10 mouse cellular contexts compared by ENCODE assay signal in genomic region chr13:105153955-105154354, GRCm38 (mm10).
DNase-seq lines count a peak whose midpoint lies in the region; ATAC-seq and TF ChIP-seq lines count a peak whose summit lies in the region.
"Had no signal": no experiment of that assay in that cellular context is flagged by ENCODE, and none has a peak within 500 bp of the region (broad histone marks: within the 10 kb centered on the region; RNA-seq: fewer than 3 reads in every experiment).

No protein-coding gene starts in this region.

- WGBS in midbrain, embryonic 14.5 days, result 57% methylated on average over 4 of the region's 4 CpGs
- WGBS in midbrain, embryonic 13.5 days, result 66% methylated on average over 4 of the region's 4 CpGs

- no peaks in the 10 kb centered on the region for H3K9me3 ChIP-seq in midbrain, embryonic 14.5 days (ENCODE audit: control insufficient read depth, low read length)
- H3K9me3 ChIP-seq in midbrain, embryonic 13.5 days, result no peaks in the 10 kb centered on the region
- H3K9me3 ChIP-seq: heart, embryonic 15.5 days; stomach, embryonic 15.5 days had no signal

- intact Hi-C loops in gastrocnemius, adult 2 months (cut with DNase I), result no loop called here
- intact Hi-C loops in gastrocnemius, postnatal 36 days (cut with DNase I), result no loop called here

- no peak overlapping the region for H3K4me3 ChIP-seq in gastrocnemius, adult 2 months
- H3K4me3 ChIP-seq in midbrain, embryonic 14.5 days (replicated peaks; ENCODE audit: low read depth, low read length), result no peak overlapping the region
- no peak overlapping the region for H3K4me3 ChIP-seq in midbrain, embryonic 13.5 days (replicated peaks)
- H3K4me3 ChIP-seq: heart, embryonic 15.5 days; stomach, embryonic 15.5 days had no signal

- H3K27me3 ChIP-seq in midbrain, embryonic 14.5 days (ENCODE audit: control insufficient read depth, insufficient read depth, low read length), result no peaks in the 10 kb centered on the region
- no peaks in the 10 kb centered on the region for H3K27me3 ChIP-seq in midbrain, embryonic 13.5 days
- H3K27me3 ChIP-seq: heart, embryonic 15.5 days; stomach, embryonic 15.5 days had no signal

- TF ChIP-seq CTCF in gastrocnemius, adult 2 months (IDR thresholded peaks at IDR 0.05), result peak; percentile 43; the same call in 1 of the 2 replicates

- no peak overlapping the region for H3K4me2 ChIP-seq in midbrain, embryonic 14.5 days (ENCODE audit: low read length)
- H3K4me2 ChIP-seq in midbrain, embryonic 13.5 days (replicated peaks), result no peak overlapping the region
- H3K4me2 ChIP-seq: heart, embryonic 15.5 days; stomach, embryonic 15.5 days had no signal

- no peak overlapping the region for H3K27ac ChIP-seq in gastrocnemius, adult 2 months
- H3K27ac ChIP-seq in midbrain, embryonic 14.5 days (replicated peaks; ENCODE audit: low read depth, low read length), result no peak overlapping the region
- H3K27ac ChIP-seq in midbrain, embryonic 13.5 days, result no peak overlapping the region
- H3K27ac ChIP-seq: heart, embryonic 15.5 days; stomach, embryonic 15.5 days had no signal

- H3K36me3 ChIP-seq in midbrain, embryonic 14.5 days (ENCODE audit: control insufficient read depth, insufficient read depth, low read length), result no peaks in the 10 kb centered on the region
- H3K36me3 ChIP-seq in midbrain, embryonic 13.5 days, result no peaks in the 10 kb centered on the region
- H3K36me3 ChIP-seq: heart, embryonic 15.5 days; stomach, embryonic 15.5 days had no signal

- no peak for ATAC-seq in midbrain, embryonic 14.5 days (ENCODE audit: low FRiP score, low TSS enrichment)
- no peak for ATAC-seq in midbrain, embryonic 13.5 days

- DNase-seq in gastrocnemius, adult 2 months, result peak; percentile 30
- no peak for DNase-seq in gastrocnemius, postnatal 25 days
- DNase-seq in midbrain, embryonic 14.5 days, result peak; percentile 48
- peak; percentile 16 for DNase-seq in cerebellum, adult 11 months
- peak; percentile 42 for DNase-seq in lung, postnatal 14 days
- no peak for DNase-seq in Muller cell, postnatal 12 days (ENCODE audit: inconsistent ontology term)
- no peak for DNase-seq in gastrocnemius, postnatal 36 days

- no peaks in the 10 kb centered on the region for H3K4me1 ChIP-seq in midbrain, embryonic 14.5 days (ENCODE audit: control insufficient read depth, insufficient read depth, low read length)
- H3K4me1 ChIP-seq in midbrain, embryonic 13.5 days (replicated peaks), result no peaks in the 10 kb centered on the region
- H3K4me1 ChIP-seq: heart, embryonic 15.5 days; stomach, embryonic 15.5 days had no signal

- no peak overlapping the region for H3K9ac ChIP-seq in midbrain, embryonic 14.5 days (replicated peaks; ENCODE audit: low read length)
- H3K9ac ChIP-seq in midbrain, embryonic 13.5 days (replicated peaks), result no peak overlapping the region
- H3K9ac ChIP-seq: heart, embryonic 15.5 days; stomach, embryonic 15.5 days had no signal

Comparison
In these comparisons a context has a peak if more than half of its experiments do, and no peak if none do; other contexts are left out.
1. DNase-seq: peak in gastrocnemius, adult 2 months (single experiment), midbrain, embryonic 14.5 days (single experiment), cerebellum, adult 11 months (single experiment) and lung, postnatal 14 days (single experiment); none in gastrocnemius, postnatal 25 days (single experiment), Muller cell, postnatal 12 days (single experiment) and gastrocnemius, postnatal 36 days (0 of 2).